Mouse (Mus musculus): Measurements from ENCODE around the gene Gm9821. TPM values are rescaled to one million over a fixed set of nuclear protein-coding genes. Genes with fewer than 3 reads are reported as not detected.

Gene Gm9821
- total and polyA plus RNA-seq, 3 experiments, result 1.2 to 22.7 TPM; not detected in 1

- H3K79me2 ChIP-seq (ENCODE audit: control insufficient read depth, insufficient read depth, low read length, poor library complexity), result peaks cover 51% of the 10 kb centered on the region
- H3K27ac ChIP-seq (ENCODE audit: control insufficient read depth, low read depth, low read length), result no peak overlapping the region
- peaks cover 0 to 42% of the 10 kb centered on the region in 2 experiments; a peak in 3 of 4 replicates for H3K36me3 ChIP-seq (ENCODE audit: control insufficient read depth in 1 of 2, insufficient read depth in 2 of 2, low read length in 2 of 2)
- H3K9ac ChIP-seq (ENCODE audit: control insufficient read depth, low read depth, low read length, poor library complexity, severe bottlenecking), result no peak overlapping the region
- H3K4me3 ChIP-seq (ENCODE audit: control insufficient read depth in 1 of 2, insufficient read depth in 1 of 2, low read depth in 2 of 2, low read length in 2 of 2), result no peak overlapping the region
- H3K9me3 ChIP-seq (replicated peaks; ENCODE audit: insufficient read depth, low read length), result no peaks in the 10 kb centered on the region
- no peaks in the 10 kb centered on the region for H3K27me3 ChIP-seq (ENCODE audit: control insufficient read depth in 1 of 2, insufficient read depth in 2 of 2, low read length in 2 of 2)
- no peak for DNase-seq (ENCODE audit: low read depth, low spot score)
- H3K4me1 ChIP-seq (ENCODE audit: control insufficient read depth in 1 of 2, insufficient read depth in 2 of 2, low read length in 2 of 2), result peaks cover 9 to 43% of the 10 kb centered on the region in 2 experiments
- no peak for TF ChIP-seq MYB (IDR thresholded peaks at IDR 0.05; ENCODE audit: low read depth, low read length)
- TF ChIP-seq HCFC1 (IDR thresholded peaks at IDR 0.05; ENCODE audit: low read depth, low read length), result no peak
- no peak for TF ChIP-seq ZKSCAN1 (IDR thresholded peaks at IDR 0.05; ENCODE audit: low read depth, low read length)
- TF ChIP-seq SMC3 (IDR thresholded peaks at IDR 0.05; ENCODE audit: low read depth, low read length), result no peak
- TF ChIP-seq ZC3H11A (IDR thresholded peaks at IDR 0.05; ENCODE audit: low read depth, low read length), result no peak
- TF ChIP-seq BHLHE40 (IDR thresholded peaks at IDR 0.05; ENCODE audit: borderline replicate concordance, low read depth, low read length), result no peak
- TF ChIP-seq CTCF (IDR thresholded peaks at IDR 0.05 in 2 of 3, conservative IDR thresholded peaks at IDR 0.05 in 1 of 3; ENCODE audit: control insufficient read depth in 1 of 3, insufficient read depth in 1 of 3, low read depth in 2 of 3, low read length in 3 of 3, poor library complexity in 1 of 3, severe bottlenecking in 1 of 3), result no peak
- no peak for TF ChIP-seq EP300 (IDR thresholded peaks at IDR 0.05; ENCODE audit: low read depth in 1 of 2, low read length in 2 of 2)
- TF ChIP-seq POLR2A (IDR thresholded peaks at IDR 0.05; ENCODE audit: control insufficient read depth in 1 of 2, insufficient read depth in 1 of 2, low read depth in 1 of 2, low read length in 2 of 2, poor library complexity in 1 of 2), result no peak
- no peak for TF ChIP-seq E2F4 (IDR thresholded peaks at IDR 0.05; ENCODE audit: borderline replicate concordance, low read depth, low read length)
- TF ChIP-seq JUND (IDR thresholded peaks at IDR 0.05; ENCODE audit: low read depth, low read length), result no peak
- TF ChIP-seq SIN3A (IDR thresholded peaks at IDR 0.05; ENCODE audit: low read length), result no peak
- TF ChIP-seq ETS1 (IDR thresholded peaks at IDR 0.05; ENCODE audit: low read depth, low read length), result no peak
- TF ChIP-seq MXI1 (IDR thresholded peaks at IDR 0.05; ENCODE audit: low read depth, low read length), result no peak
- TF ChIP-seq USF2 (IDR thresholded peaks at IDR 0.05; ENCODE audit: borderline replicate concordance in 1 of 2, insufficient read depth in 1 of 2, low read depth in 1 of 2, low read length in 2 of 2), result no peak
- TF ChIP-seq ELF1 (IDR thresholded peaks at IDR 0.05; ENCODE audit: low read depth, low read length), result no peak
- TF ChIP-seq KAT2A (conservative IDR thresholded peaks at IDR 0.05; ENCODE audit: low read depth, low read length), result no peak
- TF ChIP-seq TAL1 (IDR thresholded peaks at IDR 0.05; ENCODE audit: low read length), result no peak
Measured at GRCm38 (mm10) chr2:91958049-91958448, 12.5 kb downstream of the Gm9821 start.

- no peak for TF ChIP-seq TBP (IDR thresholded peaks at IDR 0.05; ENCODE audit: low read depth, low read length)
- peak; percentile 47 to 62 (median 57) for TF ChIP-seq CTCF (IDR thresholded peaks at IDR 0.05 in 2 of 3, conservative IDR thresholded peaks at IDR 0.05 in 1 of 3; ENCODE audit: control insufficient read depth in 1 of 3, insufficient read depth in 1 of 3, low read depth in 2 of 3, low read length in 3 of 3, poor library complexity in 1 of 3, severe bottlenecking in 1 of 3)
- TF ChIP-seq POLR2AphosphoS2 (IDR thresholded peaks at IDR 0.05; ENCODE audit: low read length), result no peak
- peak; percentile 39 for TF ChIP-seq SMC3 (IDR thresholded peaks at IDR 0.05; ENCODE audit: low read depth, low read length)
- no peak for TF ChIP-seq RCOR1 (IDR thresholded peaks at IDR 0.05; ENCODE audit: low read depth, low read length)
- TF ChIP-seq MAZ (IDR thresholded peaks at IDR 0.05; ENCODE audit: low read depth, low read length), result no peak
- DNase-seq (ENCODE audit: low read depth, low spot score), result peak; percentile 39
- H3K36me3 ChIP-seq (ENCODE audit: control insufficient read depth in 1 of 2, insufficient read depth in 2 of 2, low read length in 2 of 2), result peaks cover 0 to 42% of the 10 kb centered on the region in 2 experiments; a peak in 3 of 4 replicates
- peaks cover 54% of the 10 kb centered on the region for H3K79me2 ChIP-seq (ENCODE audit: control insufficient read depth, insufficient read depth, low read length, poor library complexity)
- H3K27me3 ChIP-seq (ENCODE audit: control insufficient read depth in 1 of 2, insufficient read depth in 2 of 2, low read length in 2 of 2), result no peaks in the 10 kb centered on the region
- peaks cover 9 to 43% of the 10 kb centered on the region in 2 experiments for H3K4me1 ChIP-seq (ENCODE audit: control insufficient read depth in 1 of 2, insufficient read depth in 2 of 2, low read length in 2 of 2)
- H3K9me3 ChIP-seq (replicated peaks; ENCODE audit: insufficient read depth, low read length), result no peaks in the 10 kb centered on the region
- no peak overlapping the region for H3K27ac ChIP-seq (ENCODE audit: control insufficient read depth, low read depth, low read length)
- no peak overlapping the region for H3K9ac ChIP-seq (ENCODE audit: control insufficient read depth, low read depth, low read length, poor library complexity, severe bottlenecking)
- H3K4me3 ChIP-seq (ENCODE audit: control insufficient read depth in 1 of 2, insufficient read depth in 1 of 2, low read depth in 2 of 2, low read length in 2 of 2), result no peak overlapping the region
Measured at GRCm38 (mm10) chr2:91958701-91959457, 13.4 kb downstream of the Gm9821 start.

Data from MEL (cell line).